Mouse (Mus musculus): ENCODE data around the gene Sh2d3c. TPM values are rescaled to one million over a fixed set of nuclear protein-coding genes. Genes with fewer than 3 reads are reported as not detected.

The Sh2d3c gene
- polyA plus RNA-seq, 1 experiment, result not detected

GRCm38 (mm10) chr2:32706971-32707370 lies 13.9 kb upstream of the Sh2d3c start:
- 94% methylated on average over 6 of the region's 6 CpGs for WGBS

GRCm38 (mm10) chr2:32708643-32709042 lies 12.2 kb upstream of the Sh2d3c start:
- H3K4me3 ChIP-seq (ENCODE audit: insufficient read depth, low read depth, low read length), result no peak overlapping the region
- H3K27ac ChIP-seq (ENCODE audit: insufficient read depth, low read depth, low read length), result no peak overlapping the region
- TF ChIP-seq POLR2A (IDR thresholded peaks at IDR 0.05; ENCODE audit: insufficient read depth, low read depth, low read length) (no peak), CTCF (IDR thresholded peaks at IDR 0.05; ENCODE audit: insufficient read depth, low read depth, low read length) (peak; percentile 79)
- peaks cover 7% of the 10 kb centered on the region for H3K4me1 ChIP-seq (ENCODE audit: control insufficient read depth, insufficient read depth, low read length)
- 13% methylated on average over 3 of the region's 3 CpGs for WGBS

More at GRCm38 (mm10) chr2:32706971-32707370, 13.9 kb upstream of the Sh2d3c start:
- Histone ChIP-seq H3K4me1 (ENCODE audit: control insufficient read depth, insufficient read depth, low read length) (0 out of 2 replicates have a peak, but pooled peaks cover 4% of the 10 kb centered on the region), H3K4me3 (ENCODE audit: insufficient read depth, low read depth, low read length) (no peak overlapping the region), H3K27ac (ENCODE audit: insufficient read depth, low read depth, low read length) (no peak overlapping the region)
- TF ChIP-seq CTCF (IDR thresholded peaks at IDR 0.05; ENCODE audit: insufficient read depth, low read depth, low read length) (no peak), POLR2A (IDR thresholded peaks at IDR 0.05; ENCODE audit: insufficient read depth, low read depth, low read length) (no peak)

GRCm38 (mm10) chr2:32709521-32710137 lies 11.2 kb upstream of the Sh2d3c start:
- WGBS, result 87% methylated on average over 20 of the region's 20 CpGs
- H3K27ac ChIP-seq (ENCODE audit: insufficient read depth, low read depth, low read length), result no peak overlapping the region
- H3K4me1 ChIP-seq (ENCODE audit: control insufficient read depth, insufficient read depth, low read length), result peaks cover 13% of the 10 kb centered on the region
- H3K4me3 ChIP-seq (ENCODE audit: insufficient read depth, low read depth, low read length), result no peak overlapping the region
- TF ChIP-seq CTCF (IDR thresholded peaks at IDR 0.05; ENCODE audit: insufficient read depth, low read depth, low read length) (no peak), POLR2A (IDR thresholded peaks at IDR 0.05; ENCODE audit: insufficient read depth, low read depth, low read length) (no peak)

GRCm38 (mm10) chr2:32710425-32710824 lies 10.4 kb upstream of the Sh2d3c start:
- WGBS, result 83% methylated on average over 5 of the region's 5 CpGs
- TF ChIP-seq POLR2A (IDR thresholded peaks at IDR 0.05; ENCODE audit: insufficient read depth, low read depth, low read length) (no peak), CTCF (IDR thresholded peaks at IDR 0.05; ENCODE audit: insufficient read depth, low read depth, low read length) (no peak)

GRCm38 (mm10) chr2:32711301-32712056 lies 9.4 kb upstream of the Sh2d3c start:
- no peak for TF ChIP-seq CTCF (IDR thresholded peaks at IDR 0.05; ENCODE audit: insufficient read depth, low read depth, low read length)
- Histone ChIP-seq H3K4me1 (ENCODE audit: control insufficient read depth, insufficient read depth, low read length) (peaks cover 17% of the 10 kb centered on the region), H3K27ac (ENCODE audit: insufficient read depth, low read depth, low read length) (no peak overlapping the region), H3K4me3 (ENCODE audit: insufficient read depth, low read depth, low read length) (peak overlapping the region; percentile 97)
- WGBS, result 24% methylated on average over 9 of the region's 9 CpGs

More at GRCm38 (mm10) chr2:32710425-32710824, 10.4 kb upstream of the Sh2d3c start:
- Histone ChIP-seq H3K4me1 (ENCODE audit: control insufficient read depth, insufficient read depth, low read length) (peaks cover 17% of the 10 kb centered on the region), H3K27ac (ENCODE audit: insufficient read depth, low read depth, low read length) (no peak overlapping the region), H3K4me3 (ENCODE audit: insufficient read depth, low read depth, low read length) (no peak overlapping the region)

- TF ChIP-seq CTCF (IDR thresholded peaks at IDR 0.05; ENCODE audit: insufficient read depth, low read depth, low read length) (no peak), POLR2A (IDR thresholded peaks at IDR 0.05; ENCODE audit: insufficient read depth, low read depth, low read length) (no peak)
- Histone ChIP-seq H3K4me3 (ENCODE audit: insufficient read depth, low read depth, low read length) (peak overlapping the region; percentile 97), H3K4me1 (ENCODE audit: control insufficient read depth, insufficient read depth, low read length) (peaks cover 17% of the 10 kb centered on the region), H3K27ac (ENCODE audit: insufficient read depth, low read depth, low read length) (no peak overlapping the region)
- under 1% methylated on average over 41 of the region's 41 CpGs for WGBS
These were observed 8.7 kb upstream of the Sh2d3c start for GRCm38 (mm10) chr2:32712108-32712551.

- H3K4me1 ChIP-seq (ENCODE audit: control insufficient read depth, insufficient read depth, low read length), result peaks cover 17% of the 10 kb centered on the region
- peak overlapping the region; percentile 97 for H3K4me3 ChIP-seq (ENCODE audit: insufficient read depth, low read depth, low read length)
- 1% methylated on average over 37 of the region's 44 CpGs for WGBS
- H3K27ac ChIP-seq (ENCODE audit: insufficient read depth, low read depth, low read length), result peak overlapping the region; percentile 97
- TF ChIP-seq POLR2A (IDR thresholded peaks at IDR 0.05; ENCODE audit: insufficient read depth, low read depth, low read length) (no peak), CTCF (IDR thresholded peaks at IDR 0.05; ENCODE audit: insufficient read depth, low read depth, low read length) (no peak)
These were observed 8.3 kb upstream of the Sh2d3c start for GRCm38 (mm10) chr2:32712586-32712933.

- WGBS, result under 1% methylated on average over 68 of the region's 79 CpGs
- peaks cover 17% of the 10 kb centered on the region for H3K4me1 ChIP-seq (ENCODE audit: control insufficient read depth, insufficient read depth, low read length)
- peak within 1 kb of the TSS; percentile 97 for H3K27ac ChIP-seq (ENCODE audit: insufficient read depth, low read depth, low read length)
- TF ChIP-seq POLR2A (IDR thresholded peaks at IDR 0.05; ENCODE audit: insufficient read depth, low read depth, low read length) (peak; percentile 93), CTCF (IDR thresholded peaks at IDR 0.05; ENCODE audit: insufficient read depth, low read depth, low read length) (peak; percentile 96)
- H3K4me3 ChIP-seq (ENCODE audit: insufficient read depth, low read depth, low read length), result peak within 1 kb of the TSS; percentile 97
These were observed 7.7 kb upstream of the Sh2d3c start, which contains the start of gene Cdk9 for GRCm38 (mm10) chr2:32712934-32713817. TSS of gene Cdk9 (minus strand) at chr2:32713076.

All from olfactory bulb, adult 2 months (tissue).